Mouse (Mus musculus) thymus, adult 2 months (tissue): ENCODE results near the gene Abi3bp.

Experiments used
- CTCF ChIP-seq: fragments of 200-500 bp; IDR thresholded peaks from 2 replicates; pipeline ENCODE4 v1.5.1; 2012; ENCODE audit warnings: mild to moderate bottlenecking, control low read depth, low read length, moderate library complexity, borderline replicate concordance; ENCODE audit not compliant: control insufficient read depth, poor library complexity, insufficient read depth; ENCODE audit errors: extremely low read depth
- POLR2A ChIP-seq: fragments of 200-500 bp; IDR thresholded peaks from 2 replicates; pipeline ENCODE4 v1.6.1; 2012; ENCODE audit warnings: mild to moderate bottlenecking, low read length, control low read depth, moderate library complexity; ENCODE audit not compliant: control insufficient read depth, poor library complexity, insufficient read depth; ENCODE audit errors: extremely low read depth

DNA sequence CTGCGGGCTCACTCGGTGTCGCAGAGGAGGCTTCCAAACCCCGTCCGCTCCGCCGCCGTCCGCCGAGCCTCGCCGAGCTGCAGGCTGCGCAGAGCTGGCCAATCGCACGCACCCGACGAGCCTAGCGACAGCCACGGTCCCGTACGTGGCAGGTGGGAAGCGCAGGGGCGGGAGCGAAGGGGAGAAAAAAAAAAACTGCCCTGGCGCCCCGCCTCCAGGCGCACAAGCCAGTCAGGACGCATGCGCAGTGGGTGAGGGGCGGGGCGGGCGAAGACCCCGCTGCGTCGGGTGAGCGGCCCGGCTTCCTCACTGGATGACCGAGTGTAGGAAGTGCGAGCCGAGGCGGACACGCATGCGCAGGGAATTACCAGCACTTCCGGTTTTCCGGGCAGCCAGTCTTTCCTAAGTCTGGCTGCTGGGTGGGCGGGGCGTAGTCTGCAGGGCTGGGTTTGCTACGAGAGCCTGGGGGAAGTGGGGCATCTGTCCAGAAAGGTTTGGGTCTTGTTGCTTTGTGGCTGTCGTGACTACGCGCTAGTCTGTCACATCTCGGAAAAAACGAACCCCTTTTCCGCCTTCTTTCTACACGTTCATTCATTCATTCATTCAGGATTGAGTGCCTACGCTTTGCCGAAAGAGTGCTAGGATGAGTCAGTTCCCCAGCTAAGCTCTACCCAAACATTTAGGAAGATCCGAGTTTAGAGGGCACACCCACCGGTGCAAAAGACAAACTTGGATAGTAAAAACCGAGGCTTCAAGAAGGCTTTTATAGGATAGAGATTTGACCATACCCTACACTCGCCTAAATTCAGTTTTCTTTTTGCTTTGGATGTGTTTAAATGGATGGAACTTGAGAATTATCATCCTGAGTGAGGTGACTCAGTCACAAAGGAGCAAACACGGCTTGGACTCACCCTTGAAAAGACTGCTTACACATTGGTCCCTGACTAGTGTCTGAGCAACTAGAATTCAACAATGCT is 239.8 kb downstream of the Abi3bp start, which contains the start of gene Tfg:
- TF ChIP-seq CTCF: peak; percentile 75
- peak; percentile 77 for TF ChIP-seq POLR2A
